ENCODE assay signal across 9 mouse cellular contexts in genomic region chr12:45187149-45187548, GRCm38 (mm10).
DNase-seq lines count a peak whose midpoint lies in the region; ATAC-seq and TF ChIP-seq lines count a peak whose summit lies in the region.
"Had no signal": no experiment of that assay in that cellular context is flagged by ENCODE, and none has a peak within 500 bp of the region (broad histone marks: within the 10 kb centered on the region; RNA-seq: fewer than 3 reads in every experiment).

No protein-coding gene starts in this region.

- peak; percentile 48; the same call in 1 of the 2 replicates for ATAC-seq in limb, embryonic 13.5 days (ENCODE audit: low FRiP score, low read depth)
- ATAC-seq in stomach, postnatal 0 days (ENCODE audit: low FRiP score, low TSS enrichment) = no peak

- intact Hi-C loops in heart, postnatal 25 days (cut with DNase I) = loop anchor here (5.0 kb wide), 1 partner anchor 585 kb away; no protein-coding TSS in a partner anchor

- H3K27me3 ChIP-seq in forebrain, embryonic 10.5 days (ENCODE audit: poor library complexity, severe bottlenecking) = no peaks in the 10 kb centered on the region
- H3K27me3 ChIP-seq in limb, embryonic 13.5 days = no peaks in the 10 kb centered on the region
- H3K27me3 ChIP-seq in stomach, postnatal 0 days (ENCODE audit: control insufficient read depth, insufficient read depth, low read length) = no peaks in the 10 kb centered on the region
- H3K27me3 ChIP-seq: limb, embryonic 15.5 days had no signal

- DNase-seq in heart, adult 8-10 months (ENCODE audit: low spot score) = peak; percentile 25
- no peak for DNase-seq in heart, postnatal 25 days (ENCODE audit: low spot score)
- DNase-seq in urinary bladder, postnatal 25 days (ENCODE audit: low spot score) = peak; percentile 9
- no peak for DNase-seq in urinary bladder, postnatal 14 days (ENCODE audit: low spot score)
- peak; percentile 16 for DNase-seq in forebrain, embryonic 10.5 days (ENCODE audit: extremely low spot score, low spot score)
- DNase-seq in stomach, postnatal 0 days (ENCODE audit: low spot score) = no peak
- DNase-seq in spleen, postnatal 10 days (ENCODE audit: low spot score in 2 of 2) = no peak

- peak; percentile 90 for TF ChIP-seq CTCF in stomach, postnatal 0 days (IDR thresholded peaks at IDR 0.05; ENCODE audit: low read depth)

- H3K4me3 ChIP-seq in forebrain, embryonic 10.5 days = no peak overlapping the region
- no peak overlapping the region for H3K4me3 ChIP-seq in limb, embryonic 13.5 days
- no peak overlapping the region for H3K4me3 ChIP-seq in stomach, postnatal 0 days (ENCODE audit: low read depth, low read length)
- H3K4me3 ChIP-seq: limb, embryonic 15.5 days had no signal

- no peaks in the 10 kb centered on the region for H3K4me1 ChIP-seq in forebrain, embryonic 10.5 days
- H3K4me1 ChIP-seq in limb, embryonic 13.5 days = no peaks in the 10 kb centered on the region
- no peaks in the 10 kb centered on the region for H3K4me1 ChIP-seq in stomach, postnatal 0 days (replicated peaks; ENCODE audit: control insufficient read depth, insufficient read depth)
- H3K4me1 ChIP-seq: limb, embryonic 15.5 days had no signal

- no peaks in the 10 kb centered on the region for H3K36me3 ChIP-seq in forebrain, embryonic 10.5 days (replicated peaks)
- no peaks in the 10 kb centered on the region for H3K36me3 ChIP-seq in limb, embryonic 13.5 days
- H3K36me3 ChIP-seq in stomach, postnatal 0 days (ENCODE audit: control insufficient read depth, insufficient read depth, low read length) = no peaks in the 10 kb centered on the region
- H3K36me3 ChIP-seq: limb, embryonic 15.5 days had no signal

- H3K9ac ChIP-seq in limb, embryonic 13.5 days = no peak overlapping the region
- no peak overlapping the region for H3K9ac ChIP-seq in stomach, postnatal 0 days (ENCODE audit: low read length)
- H3K9ac ChIP-seq: limb, embryonic 15.5 days had no signal

- WGBS in forebrain, embryonic 10.5 days = 14% methylated on average over 6 of the region's 6 CpGs
- WGBS in limb, embryonic 13.5 days = 13% methylated on average over 6 of the region's 6 CpGs
- WGBS in stomach, postnatal 0 days = 10% methylated on average over 6 of the region's 6 CpGs

- H3K9me3 ChIP-seq in forebrain, embryonic 10.5 days = no peaks in the 10 kb centered on the region
- H3K9me3 ChIP-seq in limb, embryonic 13.5 days = no peaks in the 10 kb centered on the region
- H3K9me3 ChIP-seq in stomach, postnatal 0 days (ENCODE audit: control insufficient read depth, low read length) = no peaks in the 10 kb centered on the region
- H3K9me3 ChIP-seq: limb, embryonic 15.5 days had no signal

- H3K27ac ChIP-seq in forebrain, embryonic 10.5 days = no peak overlapping the region
- H3K27ac ChIP-seq in limb, embryonic 13.5 days = no peak overlapping the region
- no peak overlapping the region for H3K27ac ChIP-seq in stomach, postnatal 0 days (replicated peaks)
- H3K27ac ChIP-seq: limb, embryonic 15.5 days had no signal

- no peak for TF ChIP-seq EP300 in stomach, postnatal 0 days (optimal IDR thresholded peaks at IDR 0.05)

- no peak overlapping the region for H3K4me2 ChIP-seq in limb, embryonic 13.5 days (replicated peaks)
- H3K4me2 ChIP-seq in stomach, postnatal 0 days (replicated peaks; ENCODE audit: low read depth) = no peak overlapping the region
- H3K4me2 ChIP-seq: limb, embryonic 15.5 days had no signal

Comparison
In these comparisons a context has a peak if more than half of its experiments do, and no peak if none do; other contexts are left out.
1. DNase-seq: peak in heart, adult 8-10 months (single experiment), urinary bladder, postnatal 25 days (single experiment) and forebrain, embryonic 10.5 days (single experiment); none in heart, postnatal 25 days (single experiment), urinary bladder, postnatal 14 days (single experiment), stomach, postnatal 0 days (single experiment) and spleen, postnatal 10 days (0 of 2).